Mouse (Mus musculus): ENCODE data around the gene Laptm5. TPM values are rescaled to one million over a fixed set of nuclear protein-coding genes. Genes with fewer than 3 reads are reported as not detected.

The Laptm5 gene
- total and polyA plus RNA-seq, 2 experiments: 4.8 to 31.5 TPM

DNA sequence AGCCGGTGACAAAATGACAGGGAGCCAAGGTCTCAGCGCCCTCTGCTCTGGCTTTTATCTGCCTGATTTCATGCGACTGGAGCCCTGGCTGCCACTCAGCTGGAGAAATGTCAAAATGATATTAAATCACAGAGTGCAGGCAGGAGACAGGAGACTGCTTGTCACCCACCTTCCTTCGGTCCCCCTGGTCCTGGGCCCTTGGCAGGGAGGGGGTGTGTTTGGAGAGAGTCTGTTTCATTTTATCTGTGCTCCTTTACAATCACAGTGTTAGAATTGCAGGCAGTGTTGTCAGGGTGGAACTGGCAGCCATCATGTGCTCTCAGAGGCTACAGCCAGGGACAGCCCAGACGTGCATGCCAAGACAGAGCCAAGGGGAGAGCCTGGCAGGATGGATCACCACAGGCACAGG lies 59.5 kb downstream of the Laptm5 start:
- TF ChIP-seq CTCF (IDR thresholded peaks at IDR 0.05; ENCODE audit: low read depth, low read length) (no peak), POLR2A (IDR thresholded peaks at IDR 0.05; ENCODE audit: extremely low read depth, insufficient read depth, low read length) (no peak)
- H3K27me3 ChIP-seq (ENCODE audit: control insufficient read depth, insufficient read depth, low read length): no peaks in the 10 kb centered on the region
- WGBS: 46% methylated on average over 5 of the region's 5 CpGs
- H3K27ac ChIP-seq (replicated peaks; ENCODE audit: insufficient read depth, low read depth, low read length): no peak overlapping the region
- no peaks in the 10 kb centered on the region for H3K79me2 ChIP-seq (ENCODE audit: control insufficient read depth, insufficient read depth, low read length)
- H3K36me3 ChIP-seq (ENCODE audit: control insufficient read depth, insufficient read depth, low read length): no peaks in the 10 kb centered on the region
- no peak overlapping the region for H3K9ac ChIP-seq (ENCODE audit: low read depth, low read length)
- no peak overlapping the region for H3K4me3 ChIP-seq (ENCODE audit: insufficient read depth, low read depth, low read length)
- DNase-seq (ENCODE audit: extremely low read depth, low read depth, low spot score): no peak
- no peaks in the 10 kb centered on the region for H3K4me1 ChIP-seq (ENCODE audit: control insufficient read depth, insufficient read depth, low read length)

DNA sequence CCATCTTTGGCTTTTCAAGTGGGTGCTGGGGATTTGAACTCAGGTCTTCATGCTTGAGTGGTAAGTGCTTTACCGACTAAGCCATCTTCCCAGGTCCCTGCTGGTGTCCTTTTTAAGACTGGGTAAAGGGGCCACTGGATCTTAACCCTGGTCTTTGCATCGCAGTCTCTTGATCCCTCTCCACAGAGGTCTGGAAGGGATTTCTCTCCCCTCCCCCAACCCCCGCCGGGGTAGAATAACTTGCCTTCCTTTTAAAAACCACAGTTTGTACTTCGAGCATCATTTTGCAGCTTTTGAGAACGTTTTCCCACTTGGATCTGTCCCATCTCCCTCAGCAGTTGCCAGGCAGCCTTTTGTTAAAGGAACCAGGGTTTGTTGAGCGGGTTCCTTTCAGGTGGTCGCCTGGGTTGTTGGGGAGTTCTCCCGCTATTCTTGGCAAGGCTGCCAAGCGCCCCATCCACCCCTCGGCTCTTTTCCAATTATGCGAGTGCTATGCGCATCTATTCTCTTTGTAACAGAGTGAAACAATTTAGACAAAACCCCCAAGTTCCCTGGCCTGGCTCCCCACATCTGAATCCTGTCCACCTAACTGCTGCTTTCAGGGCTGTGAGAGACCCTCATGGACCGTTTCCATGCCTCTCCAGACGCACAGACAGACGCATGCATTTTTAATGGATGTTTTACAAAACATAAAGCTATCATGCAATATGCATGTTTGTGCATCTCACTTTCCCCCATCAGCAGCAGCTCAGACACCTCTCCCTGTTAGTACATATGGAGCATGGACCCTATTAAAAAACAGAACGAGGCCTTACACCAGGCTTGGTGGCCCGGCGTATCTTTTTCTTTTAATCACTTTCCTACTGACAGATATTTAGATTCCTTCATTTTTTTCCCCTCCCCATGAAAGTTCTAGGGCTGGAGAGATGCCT lies 60.7 kb downstream of the Laptm5 start:
- 75% methylated on average over 19 of the region's 19 CpGs for WGBS
- no peaks in the 10 kb centered on the region for H3K4me1 ChIP-seq (ENCODE audit: control insufficient read depth, insufficient read depth, low read length)
- H3K9ac ChIP-seq (ENCODE audit: low read depth, low read length): no peak overlapping the region
- no peak overlapping the region for H3K27ac ChIP-seq (replicated peaks; ENCODE audit: insufficient read depth, low read depth, low read length)
- no peak for DNase-seq (ENCODE audit: extremely low read depth, low read depth, low spot score)
- H3K27me3 ChIP-seq (ENCODE audit: control insufficient read depth, insufficient read depth, low read length): no peaks in the 10 kb centered on the region
- H3K79me2 ChIP-seq (ENCODE audit: control insufficient read depth, insufficient read depth, low read length): no peaks in the 10 kb centered on the region
- no peaks in the 10 kb centered on the region for H3K36me3 ChIP-seq (ENCODE audit: control insufficient read depth, insufficient read depth, low read length)
- H3K4me3 ChIP-seq (ENCODE audit: insufficient read depth, low read depth, low read length): no peak overlapping the region
- TF ChIP-seq CTCF (IDR thresholded peaks at IDR 0.05; ENCODE audit: low read depth, low read length): no peak

DNA sequence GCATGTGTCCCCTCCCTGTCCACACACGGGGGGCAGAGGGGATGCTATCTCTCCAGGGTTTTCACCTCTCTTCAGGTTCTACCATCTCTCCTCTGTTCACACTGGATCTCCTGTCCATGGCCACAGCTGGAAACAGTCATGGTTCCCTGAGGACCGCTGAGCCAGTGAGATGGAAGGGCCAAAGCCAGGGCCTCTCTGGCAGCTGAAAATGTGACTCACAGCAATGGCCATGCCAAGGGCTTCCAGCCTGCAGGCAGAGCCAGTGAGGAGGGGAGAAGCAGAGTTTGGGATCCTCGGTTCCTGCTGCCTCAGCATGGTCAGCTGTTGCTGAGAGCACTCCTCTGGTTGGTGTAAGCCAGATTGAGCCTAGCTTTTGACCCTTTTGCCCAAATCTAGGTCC lies 66.1 kb downstream of the Laptm5 start:
- TF ChIP-seq POLR2A (IDR thresholded peaks at IDR 0.05; ENCODE audit: extremely low read depth, insufficient read depth, low read length) (no peak), CTCF (IDR thresholded peaks at IDR 0.05; ENCODE audit: low read depth, low read length) (no peak)
- Histone ChIP-seq H3K27me3 (ENCODE audit: control insufficient read depth, insufficient read depth, low read length) (no peaks in the 10 kb centered on the region), H3K9ac (ENCODE audit: low read depth, low read length) (no peak overlapping the region), H3K4me1 (ENCODE audit: control insufficient read depth, insufficient read depth, low read length) (no peaks in the 10 kb centered on the region), H3K79me2 (ENCODE audit: control insufficient read depth, insufficient read depth, low read length) (no peaks in the 10 kb centered on the region), H3K27ac (replicated peaks; ENCODE audit: insufficient read depth, low read depth, low read length) (no peak overlapping the region), H3K36me3 (ENCODE audit: control insufficient read depth, insufficient read depth, low read length) (no peaks in the 10 kb centered on the region), H3K4me3 (ENCODE audit: insufficient read depth, low read depth, low read length) (no peak overlapping the region)
- WGBS: 63% methylated on average over 3 of the region's 3 CpGs
- DNase-seq (ENCODE audit: extremely low read depth, low read depth, low spot score): no peak

DNA sequence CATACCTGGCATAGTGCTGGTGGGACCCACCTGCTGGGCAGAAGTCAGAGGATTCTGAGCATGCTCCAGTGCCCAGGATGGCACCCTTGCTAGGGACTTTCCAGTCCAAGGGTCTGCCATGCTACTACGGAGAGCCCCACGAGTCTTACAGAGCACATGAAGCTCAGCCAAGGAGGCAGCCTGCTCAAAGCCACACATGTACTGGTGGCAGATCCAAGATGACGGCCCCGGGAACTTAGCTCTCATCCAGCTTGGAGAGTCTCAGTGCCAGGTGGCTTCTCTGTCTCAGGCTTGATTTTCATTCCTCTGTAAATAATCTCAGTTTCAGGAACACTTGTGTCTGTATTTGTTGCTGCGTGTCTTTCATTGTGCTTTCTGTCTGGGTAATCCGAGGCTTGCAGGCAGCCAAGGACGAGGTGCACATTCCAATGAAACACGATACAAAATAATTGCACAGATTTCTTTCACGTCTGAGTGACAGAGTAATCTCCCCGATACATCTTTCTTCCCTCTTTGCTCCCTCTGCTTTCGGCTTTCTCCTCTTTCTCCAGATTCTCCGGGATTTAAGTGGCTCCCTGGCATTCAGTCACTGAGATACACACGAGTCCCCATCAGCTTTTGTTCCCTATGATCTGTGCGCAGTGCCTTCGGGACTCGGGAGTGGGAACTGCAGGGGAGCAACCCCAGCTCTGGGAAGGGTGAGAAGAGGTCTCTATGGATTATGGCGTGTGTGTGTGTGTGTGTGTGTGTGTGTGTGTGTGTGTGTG lies 71.7 kb downstream of the Laptm5 start:
- H3K27ac ChIP-seq (replicated peaks; ENCODE audit: insufficient read depth, low read depth, low read length): no peak overlapping the region
- H3K9ac ChIP-seq (ENCODE audit: low read depth, low read length): no peak overlapping the region
- no peaks in the 10 kb centered on the region for H3K4me1 ChIP-seq (ENCODE audit: control insufficient read depth, insufficient read depth, low read length)
- TF ChIP-seq POLR2A (IDR thresholded peaks at IDR 0.05; ENCODE audit: extremely low read depth, insufficient read depth, low read length) (no peak), CTCF (IDR thresholded peaks at IDR 0.05; ENCODE audit: low read depth, low read length) (no peak)
- no peak overlapping the region for H3K4me3 ChIP-seq (ENCODE audit: insufficient read depth, low read depth, low read length)
- H3K79me2 ChIP-seq (ENCODE audit: control insufficient read depth, insufficient read depth, low read length): no peaks in the 10 kb centered on the region
- DNase-seq (ENCODE audit: extremely low read depth, low read depth, low spot score): no peak
- H3K27me3 ChIP-seq (ENCODE audit: control insufficient read depth, insufficient read depth, low read length): no peaks in the 10 kb centered on the region; the same call in 1 of the 2 replicates
- no peaks in the 10 kb centered on the region for H3K36me3 ChIP-seq (ENCODE audit: control insufficient read depth, insufficient read depth, low read length)
- 70% methylated on average over 17 of the region's 17 CpGs for WGBS

Other genes with a start within 250 kb of the Laptm5 start
- 25.4 and 33.1 TPM in 2 replicates for gene Pum1, start 249.8 kb upstream of the Laptm5 start, total RNA-seq (2014; rRNA removed)
- gene Pum1, start 249.8 kb upstream of the Laptm5 start, polyA plus RNA-seq (2012; rRNA removed): 26.3 and 30.3 TPM in 2 replicates
- gene Sdc3, start 120.6 kb upstream of the Laptm5 start, total RNA-seq (2014; rRNA removed): 11.1 and 18.1 TPM in 2 replicates
- gene Sdc3, start 120.6 kb upstream of the Laptm5 start, polyA plus RNA-seq (2012; rRNA removed): 23.2 and 37.1 TPM in 2 replicates
- gene Matn1, start 31.3 kb downstream of the Laptm5 start, total RNA-seq (2014; rRNA removed): not detected in 2 replicates
- not detected in 2 replicates for gene Matn1, start 31.3 kb downstream of the Laptm5 start, polyA plus RNA-seq (2012; rRNA removed)

Data from liver, adult 2 months (tissue).